Mouse (Mus musculus): ENCODE measurements around the gene Mpz. TPM values are rescaled to one million over a fixed set of nuclear protein-coding genes. Genes with fewer than 3 reads are reported as not detected.

Mpz gene
- polyA plus RNA-seq, 1 experiment: not detected

- H3K4me3 ChIP-seq (ENCODE audit: insufficient read depth, low read length): no peak overlapping the region
- no peak overlapping the region for H3K27ac ChIP-seq (ENCODE audit: insufficient read depth, low read depth, low read length)
- peaks cover 28% of the 10 kb centered on the region for H3K4me1 ChIP-seq (ENCODE audit: control insufficient read depth, insufficient read depth, low read length)
- no peak for TF ChIP-seq POLR2A (IDR thresholded peaks at IDR 0.05; ENCODE audit: borderline replicate concordance, low read depth, low read length)
- no peak for TF ChIP-seq CTCF (IDR thresholded peaks at IDR 0.05; ENCODE audit: low read depth, low read length)
Measured at GRCm38 (mm10) chr1:171209409-171209808, 58.9 kb downstream of the Mpz start.

Other genes starting within 250 kb of the Mpz start
- gene Fcrlb, start 237.8 kb upstream of the Mpz start, polyA plus RNA-seq (2012; ENCODE audit: insufficient read depth, insufficient read length, missing spikeins): 0.63 TPM in 1 of 2 replicates, not detected in the other
- 0.84 TPM in 1 of 2 replicates, not detected in the other for gene Fcrla, start 223.1 kb upstream of the Mpz start, polyA plus RNA-seq (2012; ENCODE audit: insufficient read depth, insufficient read length, missing spikeins)
- gene Fcgr2b, start 174.2 kb upstream of the Mpz start, polyA plus RNA-seq (2012; ENCODE audit: insufficient read depth, insufficient read length, missing spikeins): 270 and 276 TPM in 2 replicates
- gene Fcgr4, start 131.8 kb upstream of the Mpz start, polyA plus RNA-seq (2012; ENCODE audit: insufficient read depth, insufficient read length, missing spikeins): 84.3 and 86.6 TPM in 2 replicates
- 1,121 and 1,154 TPM in 2 replicates for gene Fcgr3, start 85.8 kb upstream of the Mpz start, polyA plus RNA-seq (2012; ENCODE audit: insufficient read depth, insufficient read length, missing spikeins)
- 4.5 and 5.7 TPM in 2 replicates for gene Cfap126, start 36.8 kb upstream of the Mpz start, polyA plus RNA-seq (2012; ENCODE audit: insufficient read depth, insufficient read length, missing spikeins)
- 205 and 226 TPM in 2 replicates for gene Sdhc, start 108 bp upstream of the Mpz start, polyA plus RNA-seq (2012; ENCODE audit: insufficient read depth, insufficient read length, missing spikeins)
- gene Pcp4l1, start 45.6 kb downstream of the Mpz start, polyA plus RNA-seq (2012; ENCODE audit: insufficient read depth, insufficient read length, missing spikeins): 120 and 145 TPM in 2 replicates
- not detected in 2 replicates for gene Nr1i3, start 63.3 kb downstream of the Mpz start, polyA plus RNA-seq (2012; ENCODE audit: insufficient read depth, insufficient read length, missing spikeins)
- gene Tomm40l, start 71.8 kb downstream of the Mpz start, polyA plus RNA-seq (2012; ENCODE audit: insufficient read depth, insufficient read length, missing spikeins): 25.8 and 27.3 TPM in 2 replicates
- gene Apoa2, start 74.3 kb downstream of the Mpz start, polyA plus RNA-seq (2012; ENCODE audit: insufficient read depth, insufficient read length, missing spikeins): not detected in 2 replicates
- gene Fcer1g, start 83.7 kb downstream of the Mpz start, polyA plus RNA-seq (2012; ENCODE audit: insufficient read depth, insufficient read length, missing spikeins): 3,398 and 3,733 TPM in 2 replicates
- gene Adamts4, start 99.7 kb downstream of the Mpz start, polyA plus RNA-seq (2012; ENCODE audit: insufficient read depth, insufficient read length, missing spikeins): 0.21 TPM in 1 of 2 replicates, not detected in the other
- gene Ndufs2, start 100.7 kb downstream of the Mpz start, polyA plus RNA-seq (2012; ENCODE audit: insufficient read depth, insufficient read length, missing spikeins): 122 and 131 TPM in 2 replicates
- gene B4galt3, start 119.6 kb downstream of the Mpz start, polyA plus RNA-seq (2012; ENCODE audit: insufficient read depth, insufficient read length, missing spikeins): 40.4 and 46.1 TPM in 2 replicates
- 28.1 and 38.1 TPM in 2 replicates for gene Ppox, start 130.5 kb downstream of the Mpz start, polyA plus RNA-seq (2012; ENCODE audit: insufficient read depth, insufficient read length, missing spikeins)
- gene Usp21, start 137.3 kb downstream of the Mpz start, polyA plus RNA-seq (2012; ENCODE audit: insufficient read depth, insufficient read length, missing spikeins): 45.1 and 53.8 TPM in 2 replicates
- 97.2 and 100 TPM in 2 replicates for gene Ufc1, start 144.3 kb downstream of the Mpz start, polyA plus RNA-seq (2012; ENCODE audit: insufficient read depth, insufficient read length, missing spikeins)
- gene Dedd, start 178.4 kb downstream of the Mpz start, polyA plus RNA-seq (2012; ENCODE audit: insufficient read depth, insufficient read length, missing spikeins): 34.3 and 43.5 TPM in 2 replicates
- gene Nit1, start 194.9 kb downstream of the Mpz start, polyA plus RNA-seq (2012; ENCODE audit: insufficient read depth, insufficient read length, missing spikeins): 31.9 and 34.7 TPM in 2 replicates
- gene Pfdn2, start 195.0 kb downstream of the Mpz start, polyA plus RNA-seq (2012; ENCODE audit: insufficient read depth, insufficient read length, missing spikeins): 64.4 and 74.8 TPM in 2 replicates
- not detected in 2 replicates for gene Klhdc9, start 210.1 kb downstream of the Mpz start, polyA plus RNA-seq (2012; ENCODE audit: insufficient read depth, insufficient read length, missing spikeins)
- gene Nectin4, start 219.4 kb downstream of the Mpz start, polyA plus RNA-seq (2012; ENCODE audit: insufficient read depth, insufficient read length, missing spikeins): 9.7 and 11.5 TPM in 2 replicates
- 178 and 182 TPM in 2 replicates for gene Arhgap30, start 238.2 kb downstream of the Mpz start, polyA plus RNA-seq (2012; ENCODE audit: insufficient read depth, insufficient read length, missing spikeins)

All from bone marrow macrophage, adult 2 months (primary cell).